Mouse (Mus musculus): ENCODE results near the gene Aff3.
A peak's percentile ranks its signal among the peaks of the same experiment; 100 is the strongest.

The Aff3 gene

GRCm38 (mm10) chr1:38664777-38665176, at the start of gene Aff3:
Aff3 (minus strand) TSS chr1:38664955.
- DNase-seq = no peak

- DNase-seq = no peak
These were observed 35.9 kb upstream of the Aff3 start for GRCm38 (mm10) chr1:38700646-38701045.

GRCm38 (mm10) chr1:38699244-38699643, 34.5 kb upstream of the Aff3 start:
- no peak for DNase-seq

GRCm38 (mm10) chr1:38695812-38696681, 31.3 kb upstream of the Aff3 start:
- DNase-seq = no peak

- no peak for DNase-seq
These were observed 30.5 kb upstream of the Aff3 start for GRCm38 (mm10) chr1:38695089-38695811.

GRCm38 (mm10) chr1:38694142-38694541, 29.4 kb upstream of the Aff3 start:
- no peak for DNase-seq

- peak; percentile 13 for DNase-seq
These were observed 25.7 kb upstream of the Aff3 start for GRCm38 (mm10) chr1:38690471-38690870.

- DNase-seq = no peak
These were observed 23.5 kb upstream of the Aff3 start for GRCm38 (mm10) chr1:38688216-38688615.

- DNase-seq = no peak
These were observed 21.0 kb upstream of the Aff3 start for GRCm38 (mm10) chr1:38685706-38686105.

- DNase-seq = no peak
These were observed 18.5 kb upstream of the Aff3 start for GRCm38 (mm10) chr1:38683158-38683721.

GRCm38 (mm10) chr1:38679890-38680289, 15.1 kb upstream of the Aff3 start:
- no peak for DNase-seq

- DNase-seq = no peak
These were observed 7.0 kb upstream of the Aff3 start for GRCm38 (mm10) chr1:38671756-38672155.

GRCm38 (mm10) chr1:38671019-38671418, 6.3 kb upstream of the Aff3 start:
- DNase-seq = no peak

GRCm38 (mm10) chr1:38668327-38668726, 3.6 kb upstream of the Aff3 start:
- no peak for DNase-seq

GRCm38 (mm10) chr1:38667892-38668291, 3.1 kb upstream of the Aff3 start:
- DNase-seq = no peak

GRCm38 (mm10) chr1:38666766-38667118, 2.0 kb upstream of the Aff3 start:
- no peak for DNase-seq

- no peak for DNase-seq
These were observed 1.5 kb upstream of the Aff3 start for GRCm38 (mm10) chr1:38666111-38666765.

- DNase-seq = no peak
These were observed 856 bp upstream of the Aff3 start for GRCm38 (mm10) chr1:38665611-38666010.

GRCm38 (mm10) chr1:38664261-38664660, 494 bp downstream of the Aff3 start:
- no peak for DNase-seq

GRCm38 (mm10) chr1:38662616-38663193, 2.0 kb downstream of the Aff3 start:
- DNase-seq = no peak

- no peak for DNase-seq
These were observed 5.7 kb downstream of the Aff3 start for GRCm38 (mm10) chr1:38658933-38659553.

- no peak for DNase-seq
These were observed 6.4 kb downstream of the Aff3 start for GRCm38 (mm10) chr1:38658376-38658775.

GRCm38 (mm10) chr1:38657606-38658005, 7.1 kb downstream of the Aff3 start:
- no peak for DNase-seq
